Mouse (Mus musculus): Measurements from ENCODE around the gene Ddx6. TPM values are rescaled to one million over a fixed set of nuclear protein-coding genes. Genes with fewer than 3 reads are reported as not detected.
"Not testable (repeated sequence)": the region's sequence is repeated elsewhere in the genome, so short reads cannot be mapped to it uniquely, and the experiment has no call there.

Ddx6 gene
- 16.7 and 17.9 TPM in 2 replicates for polyA plus RNA-seq (2015; fragmentation: Nextera tagmentation; extraction: Ambion mirVana)

DNA sequence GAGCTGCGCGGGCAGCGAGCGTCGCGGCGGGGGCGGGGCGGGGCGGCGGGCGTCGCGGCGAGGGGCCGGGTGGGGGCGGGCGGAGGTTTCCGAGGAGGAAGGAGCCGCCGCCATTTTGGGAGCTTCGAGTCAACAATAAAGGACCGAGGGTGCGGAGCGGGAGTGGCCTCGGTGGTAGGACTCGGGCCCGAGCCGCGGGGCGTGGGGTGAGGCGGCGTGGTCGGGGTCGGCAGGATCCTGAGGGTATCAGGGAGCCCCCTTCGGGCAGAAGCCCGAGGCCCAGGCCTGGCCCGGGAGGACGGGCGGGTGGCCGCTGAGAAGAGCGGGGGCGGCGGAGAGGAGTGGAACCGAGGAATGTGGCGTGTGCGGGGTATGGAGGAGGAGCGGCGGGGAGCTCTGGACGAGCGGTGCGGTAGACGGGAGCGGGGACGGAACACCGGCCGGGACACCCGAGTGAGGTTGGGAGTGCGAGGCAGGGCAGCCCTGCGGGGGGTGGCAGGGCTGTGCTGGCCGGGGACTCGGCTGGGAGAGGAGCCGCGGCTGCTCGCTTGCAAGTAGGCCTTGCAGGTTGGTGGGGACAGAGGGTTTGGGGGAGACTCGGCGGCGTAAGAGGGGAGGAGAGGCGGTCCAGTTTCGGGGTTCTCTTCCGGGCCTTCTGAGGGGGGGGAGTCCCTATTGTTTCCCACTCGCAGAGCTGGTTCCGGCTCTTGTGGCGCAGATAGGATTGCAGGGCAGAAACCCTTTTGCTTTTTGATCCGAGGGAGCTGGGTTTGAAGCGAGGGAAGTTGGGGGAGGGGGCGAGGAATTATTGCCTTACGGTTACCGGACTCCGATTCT lies at the start of gene Ddx6:
Gene Ddx6 (plus strand): TSS at position 114 of the 837 bp plus-strand sequence.
- peak within 1 kb of the TSS; percentile 99 for H3K27ac ChIP-seq
- 1% methylated on average over 70 of the region's 80 CpGs for WGBS
- peaks cover 34% of the 10 kb centered on the region for H3K4me1 ChIP-seq
- H3K9ac ChIP-seq, result peak within 1 kb of the TSS; percentile 99
- H3K4me3 ChIP-seq (replicated peaks), result peak within 1 kb of the TSS; percentile 87
- H3K9me3 ChIP-seq (replicated peaks), result no peaks in the 10 kb centered on the region
- H3K36me3 ChIP-seq, result peaks cover 32% of the 10 kb centered on the region
- peak within 1 kb of the TSS; percentile 61 for H3K4me2 ChIP-seq
- no peaks in the 10 kb centered on the region for H3K27me3 ChIP-seq
- peak; percentile 60 for ATAC-seq (replicated peaks; ENCODE audit: low FRiP score)

DNA sequence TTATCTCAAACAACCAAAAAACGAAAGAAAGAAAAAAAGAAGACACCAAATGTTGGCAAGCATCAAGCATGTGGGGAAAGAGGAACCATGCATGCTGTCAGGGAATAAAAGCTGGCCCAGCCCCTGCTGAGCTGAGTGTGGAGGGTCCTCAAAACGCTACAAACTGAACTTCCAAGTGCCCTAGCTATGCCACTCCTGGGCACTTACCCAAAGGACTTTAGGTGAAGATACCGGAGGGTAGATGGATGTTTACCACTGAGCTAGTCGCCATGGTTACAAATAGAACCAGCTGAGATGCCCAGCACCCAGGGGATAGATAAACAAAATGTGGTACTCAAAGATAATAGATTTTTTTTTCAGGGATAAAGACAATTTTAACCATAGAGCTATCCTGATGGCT lies 43.1 kb upstream of the Ddx6 start, which contains the start of gene Cxcr5:
Gene Cxcr5 (minus strand): TSS at position 281 of the 400 bp plus-strand sequence.
- no peak within 1 kb of the TSS for H3K4me3 ChIP-seq (replicated peaks)
- no peak for ATAC-seq (replicated peaks; ENCODE audit: low FRiP score)
- no peak within 1 kb of the TSS for H3K9ac ChIP-seq
- H3K4me1 ChIP-seq, result 0 out of 2 replicates have a peak, but pooled peaks cover 3% of the 10 kb centered on the region
- no peaks in the 10 kb centered on the region for H3K36me3 ChIP-seq
- H3K4me2 ChIP-seq, result no peak within 1 kb of the TSS
- no peaks in the 10 kb centered on the region for H3K9me3 ChIP-seq (replicated peaks)
- no peak within 1 kb of the TSS for H3K27ac ChIP-seq
- no peaks in the 10 kb centered on the region for H3K27me3 ChIP-seq
- WGBS, result 72% methylated on average over 4 of the region's 4 CpGs

DNA sequence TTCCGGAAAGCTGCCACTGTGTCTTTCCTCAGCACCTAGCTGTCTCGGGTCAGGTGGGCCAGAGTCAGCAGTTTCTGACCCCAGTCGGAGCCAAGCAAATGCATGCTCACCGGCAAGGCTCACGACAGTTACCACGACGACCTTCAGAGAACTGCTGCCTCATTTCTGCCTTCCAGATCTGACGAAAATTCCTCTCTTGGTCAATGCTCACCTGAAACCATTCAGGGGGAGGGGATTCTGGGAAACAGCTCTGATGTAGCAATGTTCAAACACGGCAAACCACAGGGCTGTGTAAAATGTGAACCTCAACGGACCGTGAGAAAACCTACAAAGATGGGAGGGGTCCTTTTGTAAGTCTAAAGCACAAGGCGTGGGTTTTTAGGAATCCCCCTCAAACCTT lies 41.8 kb upstream of the Ddx6 start:
- WGBS, result 59% methylated on average over 12 of the region's 12 CpGs
- 0 out of 2 replicates have a peak, but pooled peaks cover 3% of the 10 kb centered on the region for H3K4me1 ChIP-seq
- ATAC-seq (replicated peaks; ENCODE audit: low FRiP score), result no peak
- H3K4me2 ChIP-seq, result no peak overlapping the region
- no peaks in the 10 kb centered on the region for H3K27me3 ChIP-seq
- no peak overlapping the region for H3K4me3 ChIP-seq (replicated peaks)
- H3K9ac ChIP-seq, result no peak overlapping the region
- no peak overlapping the region for H3K27ac ChIP-seq
- no peaks in the 10 kb centered on the region for H3K36me3 ChIP-seq
- H3K9me3 ChIP-seq (replicated peaks), result no peaks in the 10 kb centered on the region

DNA sequence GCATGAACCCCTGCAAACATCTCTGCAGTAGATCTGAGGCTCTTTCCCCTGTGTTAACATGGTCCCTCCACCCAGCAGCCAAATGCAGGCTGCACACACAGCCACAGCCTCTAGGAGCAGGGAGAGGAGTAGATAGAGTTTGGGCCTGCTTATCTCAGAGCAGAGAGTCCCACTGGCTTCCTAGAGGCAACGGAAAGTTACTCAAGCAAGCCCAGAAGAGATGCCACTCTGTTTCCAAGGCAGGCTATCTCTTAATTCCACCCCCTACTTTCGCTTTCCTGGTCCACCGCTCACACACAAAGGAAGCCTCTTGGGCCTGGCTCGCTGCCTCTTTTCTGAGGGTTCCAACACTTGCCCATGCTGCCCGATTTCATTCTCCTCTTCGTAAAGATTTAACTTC lies 39.3 kb upstream of the Ddx6 start:
- no peak overlapping the region for H3K4me3 ChIP-seq (replicated peaks)
- no peak overlapping the region for H3K27ac ChIP-seq
- no peaks in the 10 kb centered on the region for H3K27me3 ChIP-seq
- no peaks in the 10 kb centered on the region for H3K36me3 ChIP-seq
- ATAC-seq (replicated peaks; ENCODE audit: low FRiP score), result peak; percentile 56; the same call in 1 of the 2 replicates
- H3K9me3 ChIP-seq (replicated peaks), result no peaks in the 10 kb centered on the region
- no peak overlapping the region for H3K9ac ChIP-seq
- WGBS, result 55% methylated on average over 6 of the region's 6 CpGs
- H3K4me1 ChIP-seq, result 0 out of 2 replicates have a peak, but pooled peaks cover 3% of the 10 kb centered on the region
- H3K4me2 ChIP-seq, result no peak overlapping the region

DNA sequence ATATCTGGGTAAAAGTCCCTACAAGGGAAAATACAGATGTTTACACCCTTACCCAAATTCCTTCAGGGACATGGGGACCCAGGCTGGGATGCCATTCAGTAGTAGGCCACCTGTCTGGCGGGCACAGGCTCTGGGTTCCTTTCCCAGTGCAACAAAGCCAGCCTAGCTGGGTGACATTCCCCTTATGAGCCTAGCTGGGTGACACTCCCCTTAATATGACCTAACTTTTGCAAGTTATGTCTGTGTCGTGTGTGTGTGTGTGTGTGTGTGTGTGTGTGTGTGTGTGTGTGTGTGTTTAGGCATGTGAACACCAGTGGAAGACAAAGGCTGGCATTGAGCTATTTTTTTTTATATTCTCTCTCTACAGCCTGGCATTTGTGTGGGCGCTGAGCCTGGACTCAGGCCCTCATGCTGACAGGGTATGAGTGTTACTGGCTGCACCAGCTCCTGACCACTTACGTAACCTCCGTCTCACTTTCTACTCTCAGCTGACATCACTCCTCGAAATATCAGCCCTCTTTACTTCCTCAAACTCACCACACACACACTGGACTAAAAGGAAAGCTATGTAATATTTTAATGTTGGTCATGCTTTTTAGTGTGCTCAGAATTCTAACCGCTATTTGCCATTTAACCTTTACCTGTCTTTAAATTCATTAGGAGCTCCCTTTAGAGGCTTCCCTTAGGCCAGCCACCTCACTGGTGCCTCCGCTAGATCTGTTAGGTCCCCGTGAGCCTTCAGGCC lies 37.2 kb upstream of the Ddx6 start:
- Histone ChIP-seq H3K4me1 (0 out of 2 replicates have a peak, but pooled peaks cover 3% of the 10 kb centered on the region), H3K36me3 (no peaks in the 10 kb centered on the region), H3K4me3 (replicated peaks) (no peak overlapping the region), H3K27ac (no peak overlapping the region), H3K27me3 (no peaks in the 10 kb centered on the region), H3K4me2 (no peak overlapping the region), H3K9me3 (replicated peaks) (no peaks in the 10 kb centered on the region), H3K9ac (no peak overlapping the region)
- WGBS, result 74% methylated on average over 9 of the region's 9 CpGs
- ATAC-seq (replicated peaks; ENCODE audit: low FRiP score), result no peak

DNA sequence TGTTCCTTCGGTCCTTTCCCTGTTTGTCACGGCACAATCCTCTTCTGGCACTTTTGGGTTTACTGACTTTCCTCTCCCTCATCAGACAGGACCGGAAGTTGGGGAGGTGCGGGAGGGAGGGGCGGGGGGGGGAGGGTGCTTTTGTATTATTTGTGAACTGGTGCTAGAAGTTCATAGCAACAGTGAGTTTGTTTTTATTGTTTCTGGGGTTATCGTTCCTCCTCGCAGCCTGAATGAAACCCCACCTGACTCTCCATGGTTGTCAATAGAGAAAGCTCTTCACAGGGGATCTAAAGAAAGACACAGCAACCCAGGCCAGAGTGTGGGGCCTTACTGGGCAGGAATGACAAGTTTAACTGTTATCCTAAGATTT lies 36.6 kb upstream of the Ddx6 start:
- Histone ChIP-seq H3K9me3 (replicated peaks) (no peaks in the 10 kb centered on the region), H3K4me3 (replicated peaks) (no peak overlapping the region), H3K4me1 (0 out of 2 replicates have a peak, but pooled peaks cover 3% of the 10 kb centered on the region), H3K9ac (no peak overlapping the region), H3K36me3 (no peaks in the 10 kb centered on the region), H3K4me2 (no peak overlapping the region), H3K27ac (no peak overlapping the region), H3K27me3 (no peaks in the 10 kb centered on the region)
- ATAC-seq (replicated peaks; ENCODE audit: low FRiP score), result no peak
- WGBS, result 47% methylated on average over 7 of the region's 7 CpGs

DNA sequence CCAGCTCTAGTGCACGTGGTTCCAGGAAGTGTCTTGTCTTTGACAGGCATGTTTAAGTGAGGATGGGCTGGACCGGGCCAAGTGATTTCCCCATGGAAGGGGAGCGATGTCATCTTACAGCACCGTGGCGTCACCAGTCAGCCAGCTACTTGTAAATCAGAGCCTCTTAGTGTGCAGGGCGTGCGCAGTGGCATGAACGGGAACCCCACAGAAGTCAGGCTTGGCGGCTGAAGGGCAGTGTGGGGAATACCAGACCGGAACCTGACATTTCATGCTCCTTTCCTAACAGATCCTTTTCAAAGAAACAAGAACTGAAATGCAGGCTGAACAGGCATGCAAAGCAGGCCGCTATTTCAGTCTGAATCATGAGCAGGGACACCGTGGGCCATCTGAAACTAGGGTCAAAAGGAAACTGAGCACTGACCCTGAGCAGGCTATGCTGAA lies 33.7 kb upstream of the Ddx6 start:
- H3K36me3 ChIP-seq, result no peaks in the 10 kb centered on the region
- 66% methylated on average over 12 of the region's 12 CpGs for WGBS

DNA sequence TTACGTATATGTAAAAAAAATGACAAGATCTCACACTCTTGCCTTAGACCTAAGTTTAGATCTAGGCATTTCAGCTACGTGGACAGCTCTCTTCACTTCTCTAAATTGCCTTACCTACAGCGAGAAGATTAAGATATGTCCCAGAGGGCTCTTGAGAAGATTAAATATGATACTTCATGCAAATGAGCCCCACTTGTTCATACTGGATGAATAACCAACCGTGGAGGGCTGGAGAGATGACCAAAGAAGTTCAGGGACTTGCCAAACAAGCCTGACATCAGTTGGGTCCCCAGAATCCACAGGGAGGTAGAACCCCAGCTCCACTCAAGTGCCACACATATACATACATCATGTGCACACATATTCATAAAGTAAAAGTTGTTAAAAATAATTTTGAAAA lies 31.4 kb upstream of the Ddx6 start:
- Histone ChIP-seq H3K9me3 (replicated peaks) (no peaks in the 10 kb centered on the region), H3K4me1 (no peaks in the 10 kb centered on the region), H3K27me3 (no peaks in the 10 kb centered on the region), H3K36me3 (no peaks in the 10 kb centered on the region), H3K9ac (no peak overlapping the region), H3K27ac (no peak overlapping the region), H3K4me3 (replicated peaks) (no peak overlapping the region), H3K4me2 (no peak overlapping the region)
- ATAC-seq (replicated peaks; ENCODE audit: low FRiP score), result no peak
- WGBS, result 75% methylated on average over 4 of the region's 4 CpGs

More for the DNA sequence above, 33.7 kb upstream of the Ddx6 start:
- no peaks in the 10 kb centered on the region for H3K4me1 ChIP-seq
- H3K4me2 ChIP-seq, result no peak overlapping the region
- no peak overlapping the region for H3K4me3 ChIP-seq (replicated peaks)
- ATAC-seq (replicated peaks; ENCODE audit: low FRiP score), result no peak
- H3K9me3 ChIP-seq (replicated peaks), result no peaks in the 10 kb centered on the region
- no peak overlapping the region for H3K9ac ChIP-seq
- H3K27ac ChIP-seq, result no peak overlapping the region
- no peaks in the 10 kb centered on the region for H3K27me3 ChIP-seq

DNA sequence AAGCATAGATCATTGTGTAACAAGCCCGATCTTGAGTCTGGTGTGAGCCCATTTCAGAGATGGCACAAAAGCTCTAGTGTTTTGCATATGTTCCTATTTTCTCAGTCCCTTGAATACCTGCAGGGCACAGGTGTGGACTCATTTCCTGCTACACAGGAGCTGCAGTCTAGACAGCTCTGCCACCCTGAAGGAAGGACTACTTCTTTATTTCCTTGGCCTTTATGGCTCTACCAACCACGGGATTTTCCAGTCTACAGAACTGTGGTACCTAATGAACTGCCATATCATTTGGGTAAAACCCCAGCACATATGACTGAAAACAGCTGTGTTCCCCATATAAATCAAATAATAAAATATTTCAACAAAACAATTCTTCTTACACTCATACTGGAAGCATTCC lies 29.6 kb upstream of the Ddx6 start:
- Histone ChIP-seq H3K4me3 (replicated peaks) (no peak overlapping the region), H3K36me3 (no peaks in the 10 kb centered on the region), H3K9me3 (replicated peaks) (no peaks in the 10 kb centered on the region), H3K4me2 (no peak overlapping the region), H3K27ac (no peak overlapping the region), H3K27me3 (no peaks in the 10 kb centered on the region), H3K9ac (no peak overlapping the region), H3K4me1 (no peaks in the 10 kb centered on the region; the same call in 1 of the 2 replicates)
- WGBS, result 91% methylated on average over 2 of the region's 2 CpGs
- ATAC-seq (replicated peaks; ENCODE audit: low FRiP score), result no peak

DNA sequence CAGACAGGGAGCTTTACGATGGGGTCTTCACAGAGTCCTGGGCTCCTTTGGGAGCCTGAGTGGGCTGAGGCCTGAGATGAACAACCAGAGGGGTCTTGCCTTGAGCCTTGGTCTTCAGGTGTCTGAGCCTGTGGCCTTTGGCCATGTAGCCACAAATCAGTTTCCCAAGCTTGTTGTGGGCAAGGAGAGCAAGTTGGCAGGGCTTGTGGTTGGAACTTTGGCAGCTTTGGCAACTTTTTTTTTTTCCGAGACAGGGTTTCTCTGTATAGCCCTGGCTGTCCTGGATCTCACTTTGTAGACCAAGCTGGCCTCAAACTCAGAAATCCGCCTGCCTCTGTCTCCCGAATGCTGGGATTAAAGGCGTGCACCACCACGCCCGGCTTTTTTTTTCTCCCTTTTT lies 28.6 kb upstream of the Ddx6 start:
- H3K9me3 ChIP-seq (replicated peaks); H3K4me2 ChIP-seq; H3K4me1 ChIP-seq; ATAC-seq (replicated peaks; ENCODE audit: low FRiP score); H3K4me3 ChIP-seq (replicated peaks); H3K36me3 ChIP-seq; H3K27ac ChIP-seq; H3K9ac ChIP-seq; H3K27me3 ChIP-seq: not testable (repeated sequence)
- 86% methylated on average over 7 of the region's 7 CpGs for WGBS

DNA sequence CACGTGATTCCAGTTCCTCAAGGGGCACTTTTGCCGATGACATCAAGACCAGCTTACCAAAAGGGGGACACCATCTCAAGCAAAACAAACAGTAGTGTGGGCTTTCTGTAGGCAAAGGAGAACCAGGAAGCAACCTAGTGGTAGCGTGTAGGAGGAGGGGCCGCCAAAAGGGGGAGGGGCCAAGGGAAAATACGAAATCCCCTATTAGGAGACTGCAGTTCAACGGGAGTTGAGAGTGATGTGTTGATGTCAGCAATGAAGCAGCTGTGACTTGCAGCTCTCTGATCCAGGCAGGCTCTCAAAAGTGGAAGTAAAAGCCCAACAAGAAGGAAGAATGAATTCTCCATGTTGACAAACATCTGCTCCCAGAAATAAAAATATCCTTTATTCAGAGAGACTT lies 25.3 kb upstream of the Ddx6 start:
- no peaks in the 10 kb centered on the region for H3K36me3 ChIP-seq
- 0 out of 2 replicates have a peak overlapping the region, but pooled peaks have one; percentile 4 for H3K4me3 ChIP-seq (replicated peaks)
- H3K9ac ChIP-seq, result no peak overlapping the region
- WGBS, result 35% methylated on average over 6 of the region's 6 CpGs
- H3K27ac ChIP-seq, result no peak overlapping the region
- H3K4me1 ChIP-seq, result peaks cover 4% of the 10 kb centered on the region
- no peak for ATAC-seq (replicated peaks; ENCODE audit: low FRiP score)
- no peaks in the 10 kb centered on the region for H3K27me3 ChIP-seq
- H3K4me2 ChIP-seq, result peak overlapping the region; percentile 32; the same call in 1 of the 2 replicates
- no peaks in the 10 kb centered on the region for H3K9me3 ChIP-seq (replicated peaks)

DNA sequence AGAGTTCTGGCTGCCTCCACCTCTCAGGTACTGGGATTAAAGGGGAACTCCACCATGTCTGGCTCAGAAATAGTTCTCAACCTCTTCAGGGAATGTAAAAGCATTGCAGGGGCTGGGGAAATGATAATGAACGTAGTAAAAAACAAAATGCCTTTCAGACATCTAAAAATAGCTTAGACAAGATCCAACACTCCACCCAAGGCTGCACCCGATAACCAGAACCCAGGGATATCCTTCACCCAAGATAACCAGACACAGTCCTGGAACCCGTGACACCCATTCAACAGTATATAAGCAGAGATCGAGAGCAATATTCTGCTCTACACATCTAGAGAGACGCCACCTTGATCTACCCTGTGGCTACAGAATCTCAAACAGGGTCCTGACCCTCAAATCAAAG lies 24.6 kb upstream of the Ddx6 start:
- no peak for ATAC-seq (replicated peaks; ENCODE audit: low FRiP score)
- no peak overlapping the region for H3K4me2 ChIP-seq
- WGBS, result 90% methylated on average over 5 of the region's 5 CpGs
- H3K4me1 ChIP-seq, result peaks cover 4% of the 10 kb centered on the region
- H3K9ac ChIP-seq, result no peak overlapping the region
- no peaks in the 10 kb centered on the region for H3K36me3 ChIP-seq
- no peaks in the 10 kb centered on the region for H3K9me3 ChIP-seq (replicated peaks)
- H3K27ac ChIP-seq, result no peak overlapping the region
- no peaks in the 10 kb centered on the region for H3K27me3 ChIP-seq
- H3K4me3 ChIP-seq (replicated peaks), result no peak overlapping the region

Data from kidney, embryonic 15.5 days (tissue).